Mouse (Mus musculus) liver, postnatal 0 days (tissue): ENCODE measurements at regions not wholly inside any gene's neighbourhood (a gene's known extent, or its start where the extent isn't known, plus 50 kb on each side); places are given as distances from the start of the nearest gene placed in this dataset.

Source experiments
- ATAC-seq: fragments of 200-750 bp; cut with Nextera tagmentation; 2 replicates; pipeline ENCODE4 v1.8.0; 2017; ENCODE audit warnings: mild to moderate bottlenecking, moderate library complexity
- DNase-seq: peaks from one replicate; pipeline ENCODE4 v3.0.0-alpha.2; 2016
- H3K27ac ChIP-seq: fragments of 300-500 bp; sonication (generic); 2 replicates; pipeline ENCODE4 v1.5.1; 2014; ENCODE audit warnings: antibody characterized with exemption, moderate library complexity, mild to moderate bottlenecking, low read depth
- H3K27me3 ChIP-seq: fragments of 300-500 bp; sonication (generic); 2 replicates; pipeline ENCODE4 v1.6.1; 2014; ENCODE audit warnings: low read length, control low read depth, mixed read lengths; ENCODE audit not compliant: insufficient read depth
- H3K36me3 ChIP-seq: fragments of 300-500 bp; sonication (generic); replicated peaks from 2 replicates; pipeline ENCODE4 v1.6.1; 2014; ENCODE audit warnings: mild to moderate bottlenecking, control low read depth, low read length, moderate library complexity, mixed read lengths; ENCODE audit not compliant: insufficient read depth
- H3K4me1 ChIP-seq: fragments of 300-500 bp; sonication (generic); 2 replicates; pipeline ENCODE4 v1.6.1; 2014; ENCODE audit warnings: antibody characterized with exemption, mild to moderate bottlenecking, control low read depth; ENCODE audit not compliant: insufficient read depth
- H3K4me2 ChIP-seq: fragments of 300-500 bp; sonication (generic); 2 replicates; pipeline ENCODE4 v1.6.1; 2014; ENCODE audit warnings: low read depth, mild to moderate bottlenecking, low read length, moderate library complexity, mixed read lengths
- H3K4me3 ChIP-seq: fragments of 300-500 bp; sonication (generic); 2 replicates; pipeline ENCODE4 v1.5.1; 2014; ENCODE audit warnings: low read depth, low read length
- H3K9ac ChIP-seq: fragments of 300-500 bp; sonication (generic); replicated peaks from 2 replicates; pipeline ENCODE4 v1.6.1; 2014; ENCODE audit warnings: mild to moderate bottlenecking, moderate library complexity
- H3K9me3 ChIP-seq: fragments of 300-500 bp; sonication (generic); 2 replicates; pipeline ENCODE4 v1.6.1; 2016; ENCODE audit warnings: mild to moderate bottlenecking, control low read depth, low read length, mixed read lengths
- CTCF ChIP-seq: sonication (generic); IDR thresholded peaks from 2 replicates; pipeline ENCODE4 v1.5.1; 2016; ENCODE audit warnings: antibody characterized with exemption, low read depth
- EP300 ChIP-seq: IDR thresholded peaks from 2 replicates; pipeline ENCODE4 v1.6.1; 2016; ENCODE audit warnings: antibody characterized with exemption, low read depth, mild to moderate bottlenecking
- WGBS: fragments of 180-500 bp; shearing (Covaris S2); extraction: QIAGEN DNeasy Blood & Tissue Kit; methylation state at CpG from one replicate; pipeline ENCODE4 v1.1.7; 2014; ENCODE audit not compliant: insufficient replicate concordance; 5-methylcytosine and 5-hydroxymethylcytosine counted together

DNA sequence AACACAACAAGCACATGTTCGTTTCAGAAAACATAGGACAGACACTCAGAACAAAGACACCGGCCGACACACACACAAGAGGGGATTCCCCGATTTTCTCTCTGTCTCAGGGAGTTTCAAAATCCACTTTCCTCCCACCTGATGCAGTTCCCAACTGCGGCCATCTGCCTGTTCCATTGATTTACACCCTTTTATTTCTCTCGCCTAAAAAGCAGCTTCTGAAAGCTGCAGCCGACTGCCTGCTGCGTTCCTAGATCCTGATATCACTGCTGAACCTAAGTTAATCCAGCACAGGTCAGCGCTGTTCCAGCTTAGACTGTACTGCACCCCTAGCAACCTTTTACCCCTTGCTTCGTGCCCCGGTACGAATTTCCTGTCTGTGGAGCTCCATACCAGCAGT, 237.0 kb downstream of the Impad1 start:
- 67% methylated on average over 12 of the region's 12 CpGs for WGBS
- Histone ChIP-seq H3K27me3 (no peaks in the 10 kb centered on the region), H3K4me3 (no peak overlapping the region), H3K9ac (no peak overlapping the region), H3K4me1 (no peaks in the 10 kb centered on the region), H3K4me2 (no peak overlapping the region), H3K27ac (no peak overlapping the region), H3K9me3 (no peaks in the 10 kb centered on the region; the same call in 1 of the 2 replicates), H3K36me3 (no peaks in the 10 kb centered on the region)
- TF ChIP-seq CTCF, result no peak
- TF ChIP-seq EP300, result no peak
- DNase-seq (no peak), ATAC-seq (no peak)

DNA sequence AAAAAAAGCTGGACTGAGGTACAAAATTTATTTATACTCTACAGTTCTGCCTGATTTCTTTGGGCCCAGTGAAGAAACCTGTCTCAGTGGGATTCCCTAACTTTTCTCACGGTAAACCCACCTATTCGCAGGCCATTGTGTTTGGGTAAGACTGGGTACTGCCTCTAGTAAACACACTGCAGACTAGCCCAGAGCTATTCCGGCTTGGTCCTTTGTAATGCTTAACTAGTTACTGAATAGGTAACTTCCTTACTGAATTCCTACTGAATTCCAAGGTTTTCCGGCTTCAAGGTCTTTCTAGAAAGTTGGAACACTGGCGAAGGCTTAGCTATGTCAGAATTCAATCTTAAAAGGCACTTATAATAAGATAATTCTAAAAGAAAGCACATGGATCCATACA, 242.9 kb downstream of the Impad1 start:
- DNase-seq (no peak), ATAC-seq (no peak)
- no peak overlapping the region for H3K4me3 ChIP-seq
- TF ChIP-seq EP300, result no peak
- no peak for TF ChIP-seq CTCF
- H3K4me1 ChIP-seq, result no peaks in the 10 kb centered on the region
- no peak overlapping the region for H3K4me2 ChIP-seq
- WGBS, result 80% methylated on average over 5 of the region's 5 CpGs
- no peaks in the 10 kb centered on the region for H3K27me3 ChIP-seq
- H3K27ac ChIP-seq, result no peak overlapping the region
- H3K9me3 ChIP-seq, result no peaks in the 10 kb centered on the region; the same call in 1 of the 2 replicates
- no peaks in the 10 kb centered on the region for H3K36me3 ChIP-seq
- H3K9ac ChIP-seq, result no peak overlapping the region

DNA sequence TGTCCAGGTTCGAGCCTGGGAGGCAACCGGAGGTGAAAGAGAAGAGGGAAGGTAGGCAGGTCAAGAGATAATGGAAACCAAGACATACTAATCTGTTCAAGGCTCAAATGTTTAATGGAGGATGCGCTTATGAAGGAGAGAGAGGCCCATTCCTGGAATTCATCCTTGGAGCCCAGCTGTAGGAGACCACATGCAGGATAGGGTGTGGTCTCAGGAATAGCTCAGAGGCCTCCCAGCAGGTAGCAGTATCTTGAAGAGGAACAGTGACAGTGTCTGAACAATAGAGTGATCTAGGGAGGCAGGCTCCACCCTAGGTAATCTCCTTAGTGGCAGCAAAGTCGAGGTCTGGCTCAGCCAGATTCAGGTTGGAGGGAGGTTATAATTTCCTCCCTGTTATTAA, 243.3 kb downstream of the Impad1 start:
- Histone ChIP-seq H3K9ac (no peak overlapping the region), H3K36me3 (no peaks in the 10 kb centered on the region), H3K27ac (no peak overlapping the region), H3K4me1 (no peaks in the 10 kb centered on the region), H3K9me3 (no peaks in the 10 kb centered on the region; the same call in 1 of the 2 replicates), H3K27me3 (no peaks in the 10 kb centered on the region), H3K4me3 (no peak overlapping the region), H3K4me2 (no peak overlapping the region)
- TF ChIP-seq CTCF, result no peak
- TF ChIP-seq EP300, result no peak
- WGBS, result 64% methylated on average over 4 of the region's 4 CpGs
- ATAC-seq (no peak), DNase-seq (no peak)

DNA sequence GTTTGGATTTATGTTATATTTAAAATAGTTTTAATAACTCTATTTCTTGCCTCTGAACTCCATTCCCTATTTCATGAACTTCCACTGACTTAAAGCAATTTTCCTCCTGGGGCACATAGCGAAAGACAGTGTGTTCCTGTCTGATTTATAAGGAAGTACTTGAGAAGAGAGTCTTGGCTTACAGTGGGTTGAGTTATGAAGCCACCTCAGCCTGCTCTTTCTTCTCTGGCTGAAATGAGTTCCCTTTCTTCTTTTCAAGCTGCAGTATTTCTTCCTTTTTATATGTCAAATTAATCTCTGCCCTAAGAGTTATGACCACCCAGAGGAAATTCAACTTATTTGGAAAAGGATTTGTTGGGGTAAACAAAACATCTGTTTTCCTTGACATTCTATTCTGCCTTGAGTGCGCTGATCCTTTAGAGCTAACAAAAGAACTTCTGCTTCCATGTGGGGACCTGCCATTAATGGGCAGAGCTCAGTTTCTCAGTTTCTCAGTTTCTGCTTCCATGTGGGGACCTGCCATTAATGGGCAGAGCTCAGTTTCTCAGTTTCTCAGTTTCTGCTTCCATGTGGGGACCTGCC, 255.9 kb downstream of the Impad1 start:
- Histone ChIP-seq H3K9me3 (no peaks in the 10 kb centered on the region), H3K4me1 (no peaks in the 10 kb centered on the region), H3K27me3 (no peaks in the 10 kb centered on the region), H3K27ac (no peak overlapping the region), H3K9ac (no peak overlapping the region), H3K36me3 (no peaks in the 10 kb centered on the region), H3K4me3 (no peak overlapping the region), H3K4me2 (no peak overlapping the region)
- no peak for DNase-seq
- WGBS, result 63% methylated on average over 2 of the region's 2 CpGs
- no peak for TF ChIP-seq EP300
- TF ChIP-seq CTCF, result no peak
- ATAC-seq, result no peak

DNA sequence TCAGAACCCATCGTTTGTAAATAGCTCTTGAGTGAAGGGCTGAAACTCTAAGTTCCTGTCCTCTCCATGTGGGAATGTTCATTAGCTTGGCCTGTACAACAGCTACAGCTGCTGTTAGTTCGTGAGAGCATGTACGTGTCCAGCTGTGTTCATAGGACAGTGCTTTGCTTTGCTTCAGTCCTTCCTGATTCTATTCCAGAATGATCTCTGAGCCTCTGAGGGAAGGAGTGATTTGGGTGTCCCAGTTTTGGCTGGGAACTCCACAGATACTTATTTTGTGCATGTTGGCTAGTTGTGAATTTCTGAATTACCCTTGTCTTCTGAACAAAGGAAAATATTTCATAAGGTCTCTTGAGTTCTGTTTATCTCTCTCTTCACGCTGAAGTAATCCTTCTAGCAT, 261.0 kb downstream of the Impad1 start:
- Histone ChIP-seq H3K9me3 (no peaks in the 10 kb centered on the region), H3K4me1 (no peaks in the 10 kb centered on the region), H3K4me2 (no peak overlapping the region), H3K27me3 (no peaks in the 10 kb centered on the region), H3K27ac (no peak overlapping the region), H3K9ac (no peak overlapping the region), H3K36me3 (no peaks in the 10 kb centered on the region), H3K4me3 (no peak overlapping the region)
- 62% methylated on average over 4 of the region's 4 CpGs for WGBS
- TF ChIP-seq EP300 (no peak), CTCF (no peak)
- DNase-seq, result no peak
- ATAC-seq, result no peak

DNA sequence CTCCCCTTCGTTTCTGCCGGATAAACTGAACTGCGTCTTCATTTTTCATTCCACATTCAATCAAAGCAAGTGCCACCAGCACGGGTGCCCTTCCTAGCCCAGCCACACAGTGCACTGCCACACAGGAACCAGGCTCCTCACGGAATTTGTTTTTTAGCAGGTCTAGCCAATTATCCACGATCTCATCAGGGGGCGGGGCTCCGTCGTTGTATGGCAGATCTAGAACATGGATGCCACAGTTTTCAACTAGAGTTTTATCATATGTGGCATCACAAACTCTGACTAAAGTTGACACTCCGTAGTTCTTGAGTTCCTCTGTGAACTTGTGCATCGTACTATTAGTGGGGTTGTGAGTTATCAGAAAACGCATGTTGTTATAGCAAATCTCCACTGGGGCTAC, 264.8 kb downstream of the Impad1 start:
- WGBS, result 82% methylated on average over 12 of the region's 12 CpGs
- ATAC-seq, result no peak
- no peak overlapping the region for H3K27ac ChIP-seq
- no peaks in the 10 kb centered on the region for H3K27me3 ChIP-seq
- no peak overlapping the region for H3K9ac ChIP-seq
- no peak overlapping the region for H3K4me3 ChIP-seq
- no peaks in the 10 kb centered on the region for H3K9me3 ChIP-seq
- DNase-seq, result no peak
- TF ChIP-seq CTCF, result no peak
- no peak for TF ChIP-seq EP300
- no peaks in the 10 kb centered on the region for H3K4me1 ChIP-seq
- no peak overlapping the region for H3K4me2 ChIP-seq
- no peaks in the 10 kb centered on the region for H3K36me3 ChIP-seq

DNA sequence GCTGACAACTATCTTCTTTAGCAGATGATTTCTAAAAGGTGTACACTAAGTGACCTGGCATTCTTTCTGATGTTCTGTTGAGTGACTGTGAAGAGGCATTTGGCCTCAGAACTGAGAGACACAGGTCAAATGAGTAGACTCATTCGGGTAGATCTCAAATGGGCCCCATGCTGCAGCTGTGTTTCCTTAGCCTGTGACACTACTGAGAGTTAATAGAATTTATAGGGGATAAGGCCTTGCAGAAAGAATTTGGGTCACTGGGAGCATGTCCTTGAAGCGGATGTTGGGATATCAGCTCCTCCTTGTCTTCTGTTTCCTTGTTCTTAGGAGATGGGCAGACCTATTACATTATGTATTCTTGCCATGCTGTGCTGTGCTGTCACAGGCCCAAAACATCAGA, 271.4 kb downstream of the Impad1 start:
- TF ChIP-seq CTCF (no peak), EP300 (no peak)
- H3K27ac ChIP-seq, result no peak overlapping the region
- DNase-seq (no peak), ATAC-seq (no peak)
- H3K9ac ChIP-seq, result no peak overlapping the region
- H3K27me3 ChIP-seq, result no peaks in the 10 kb centered on the region
- no peak overlapping the region for H3K4me2 ChIP-seq
- no peaks in the 10 kb centered on the region for H3K4me1 ChIP-seq
- no peak overlapping the region for H3K4me3 ChIP-seq
- WGBS, result 56% methylated on average over 2 of the region's 2 CpGs
- no peaks in the 10 kb centered on the region for H3K36me3 ChIP-seq
- no peaks in the 10 kb centered on the region for H3K9me3 ChIP-seq
